Mouse (Mus musculus): Measurements from ENCODE around the gene Fam161a. TPM values are rescaled to one million over a fixed set of nuclear protein-coding genes. Genes with fewer than 3 reads are reported as not detected.

Gene Fam161a
- total RNA-seq, 2 experiments from 2014 or later, result 0.62 to 0.71 TPM

DNA sequence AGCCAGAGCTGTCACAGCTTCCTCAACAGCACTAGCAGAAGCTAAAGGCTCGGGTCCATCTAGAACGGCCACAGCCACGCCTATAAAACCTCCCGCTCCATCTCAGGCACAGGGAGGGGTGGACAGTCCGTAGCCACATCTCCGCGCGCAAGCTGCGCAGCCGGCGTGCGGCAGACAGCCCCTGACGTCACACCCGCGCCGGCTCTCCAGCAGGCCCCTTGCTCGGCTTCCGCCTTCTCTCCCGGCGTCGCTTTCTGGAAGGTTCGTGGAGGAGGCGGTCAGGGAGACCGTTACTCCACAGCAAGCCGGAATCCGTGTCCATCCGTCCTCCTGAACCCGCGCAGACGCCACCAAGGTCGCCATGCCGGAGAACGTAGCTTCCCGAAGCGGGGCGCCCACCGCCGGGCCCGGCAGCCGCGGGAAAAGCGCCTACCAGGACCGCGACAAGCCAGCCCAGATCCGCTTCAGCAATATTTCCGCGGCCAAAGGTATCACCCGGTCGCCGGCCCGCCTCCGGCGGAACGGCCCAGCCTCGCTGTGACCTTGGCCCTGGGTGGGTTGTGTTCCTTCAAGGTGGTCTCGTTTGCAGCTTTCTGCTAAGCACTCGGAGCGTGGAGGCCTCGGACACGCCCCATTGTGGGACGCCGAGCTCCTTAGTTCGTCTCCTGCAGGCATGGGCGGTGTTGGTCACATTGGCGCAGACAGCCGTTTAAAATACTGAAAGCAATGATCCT is 16.8 kb upstream of the Fam161a start, which contains the start of gene Cct4:
Gene Cct4, plus strand, starts transcription at position 127 of the 734 bp plus-strand sequence.
- ATAC-seq (replicated peaks; ENCODE audit: poor library complexity), result peak; percentile 94

DNA sequence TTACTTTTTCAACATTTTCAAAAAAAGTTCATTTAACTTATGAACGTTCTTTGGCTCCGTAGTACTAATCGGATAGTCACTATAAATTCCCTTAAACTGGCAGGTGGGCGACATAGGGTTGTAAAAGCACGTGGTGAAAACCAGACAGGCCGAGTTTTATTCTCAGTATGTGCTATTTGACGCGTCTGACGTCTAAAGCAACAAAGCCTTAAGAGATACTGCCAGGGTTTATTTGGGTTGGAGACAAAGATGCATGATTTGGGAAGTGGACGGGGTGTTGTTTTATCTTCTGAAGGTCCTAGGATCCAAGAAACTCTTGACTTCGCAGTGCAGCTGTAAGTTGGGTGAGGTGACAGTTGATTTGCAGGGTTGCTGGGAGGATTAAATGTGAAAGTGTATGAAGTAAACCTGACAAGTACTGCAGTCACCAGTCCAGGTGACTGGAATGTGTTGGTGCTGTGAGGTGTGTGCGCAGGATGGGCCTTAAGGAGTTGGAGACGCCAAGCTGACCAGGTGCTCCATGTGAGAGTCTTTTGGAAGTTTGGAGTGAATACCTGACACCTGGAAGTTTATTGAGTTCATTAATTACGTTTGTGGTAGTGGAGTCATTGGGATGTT is 16.0 kb upstream of the Fam161a start:
- no peak for ATAC-seq (replicated peaks; ENCODE audit: poor library complexity)

DNA sequence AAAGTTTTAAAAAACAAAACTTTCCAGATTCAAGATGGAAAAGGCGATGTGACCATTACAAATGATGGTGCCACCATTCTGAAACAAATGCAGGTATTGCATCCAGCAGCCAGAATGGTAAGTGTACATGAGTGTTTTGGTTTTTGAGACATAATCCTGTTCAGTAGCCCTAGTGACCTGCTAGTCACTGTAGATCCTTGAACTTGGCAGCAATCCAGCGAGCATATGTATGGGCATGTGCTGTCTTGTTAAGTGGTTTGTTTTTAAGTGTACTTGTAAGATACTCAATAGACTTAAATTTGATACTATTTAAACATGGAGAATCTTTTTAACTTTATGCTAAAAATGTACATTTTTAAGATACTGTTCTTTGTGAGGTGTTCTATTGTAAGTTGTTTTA is 13.1 kb upstream of the Fam161a start:
- ATAC-seq (replicated peaks; ENCODE audit: poor library complexity), result no peak

DNA sequence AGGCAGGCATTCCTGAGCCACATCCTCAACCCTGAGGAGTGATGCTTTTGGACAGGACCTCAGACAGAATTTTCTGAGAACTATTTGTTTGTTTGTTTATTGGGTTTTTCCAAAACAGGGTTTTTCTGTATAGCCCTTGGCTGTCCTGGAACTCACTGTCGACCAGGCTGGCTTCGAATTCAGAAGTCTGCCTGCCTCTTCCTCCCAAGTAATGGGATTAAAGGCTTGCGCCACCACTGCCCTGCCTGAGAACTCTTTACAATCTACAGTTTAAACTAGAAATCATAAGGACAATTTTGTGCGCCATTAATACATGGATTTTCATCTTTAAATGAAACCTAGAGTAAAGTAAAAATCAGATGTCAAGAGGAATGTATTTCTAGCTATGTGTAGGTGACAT is 11.9 kb upstream of the Fam161a start:
- no peak for ATAC-seq (replicated peaks; ENCODE audit: poor library complexity)

DNA sequence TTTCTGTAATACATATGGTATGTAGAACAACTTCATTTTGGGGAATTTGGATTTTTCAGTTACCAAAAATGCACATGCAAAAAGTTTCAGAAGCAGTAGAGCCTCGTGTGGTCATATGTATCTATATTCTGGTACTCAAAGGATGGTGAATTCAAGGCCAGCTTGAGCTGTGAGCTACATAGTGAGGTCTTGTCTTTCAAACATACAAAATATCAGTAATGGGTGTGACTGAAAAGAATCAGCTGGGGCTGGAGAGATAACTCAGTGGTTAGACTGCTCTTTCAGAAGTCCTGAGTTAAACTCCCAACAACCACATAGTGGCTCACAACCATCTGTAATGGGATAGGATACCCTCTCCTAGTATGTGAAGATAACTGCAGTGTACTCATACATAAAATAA is 9.0 kb upstream of the Fam161a start:
- ATAC-seq (replicated peaks; ENCODE audit: poor library complexity), result peak; percentile 78

DNA sequence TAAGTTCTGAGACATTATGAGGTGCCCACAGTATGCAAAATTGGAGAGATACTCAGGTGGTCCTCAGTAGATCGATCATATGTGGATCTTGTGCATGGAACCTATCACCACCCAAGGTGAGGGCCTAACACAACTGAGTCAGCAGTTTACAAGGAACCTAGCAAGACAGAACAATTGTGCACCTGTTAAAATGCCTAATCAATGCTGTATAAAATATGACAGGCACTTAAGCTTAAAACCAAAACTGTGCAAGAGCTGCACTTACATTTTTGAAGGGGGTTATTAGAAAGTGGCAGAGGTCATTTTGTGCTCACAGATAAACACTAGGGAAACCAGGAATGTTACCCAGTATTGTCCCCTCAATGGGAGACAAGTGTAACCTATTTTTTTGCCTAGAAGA is 2.1 kb upstream of the Fam161a start:
- ATAC-seq (replicated peaks; ENCODE audit: poor library complexity), result no peak

DNA sequence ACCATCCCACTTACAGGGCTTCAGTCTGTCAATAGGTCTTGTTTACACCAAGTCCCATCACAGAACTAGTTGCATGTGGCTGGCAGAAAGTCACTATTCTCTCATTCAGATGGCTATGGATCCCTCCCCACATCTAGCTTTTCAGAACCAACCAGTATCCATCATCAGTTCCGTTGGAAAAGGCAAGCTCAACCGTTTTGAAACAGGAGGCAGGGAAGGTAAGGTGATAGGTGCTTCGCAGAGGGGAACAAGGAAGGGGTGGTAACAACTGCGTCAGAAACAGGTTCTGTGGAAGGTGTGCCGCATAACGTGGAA is 208 bp upstream of the Fam161a start:
- no peak; the same call in 1 of the 2 replicates for ATAC-seq (replicated peaks; ENCODE audit: poor library complexity)

DNA sequence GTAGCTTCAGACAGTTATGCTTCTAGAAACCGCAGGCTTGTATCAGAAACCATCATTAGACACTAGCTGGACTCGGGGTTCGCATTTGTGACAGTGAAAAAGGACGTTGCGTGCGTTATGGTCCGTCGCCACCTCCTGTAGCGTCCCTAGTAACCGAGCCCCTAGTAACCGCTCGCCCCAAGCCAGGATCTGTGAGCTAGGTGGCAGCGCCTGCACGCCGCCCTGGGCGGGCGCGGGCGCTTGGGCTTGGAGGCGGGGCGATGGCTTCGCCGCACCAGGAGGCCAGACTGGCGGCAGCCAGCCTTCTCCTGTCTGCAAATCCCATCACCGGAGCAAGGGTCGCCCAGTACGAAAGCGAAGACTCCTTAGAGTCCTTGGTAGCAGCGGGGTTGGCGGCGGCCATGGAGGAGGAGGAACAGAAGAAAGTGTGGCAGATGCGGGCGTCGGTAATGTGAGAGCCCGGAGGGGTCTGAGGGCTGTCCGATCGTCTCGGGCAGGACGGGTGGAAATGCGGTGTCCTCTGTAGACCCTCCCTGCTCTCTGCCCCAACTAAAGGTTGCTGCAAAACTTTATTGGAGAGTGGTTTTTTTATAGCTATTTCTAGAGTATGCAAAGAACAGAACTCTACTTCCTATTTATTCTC is 971 bp downstream of the Fam161a start:
- peak; percentile 79 for ATAC-seq (replicated peaks; ENCODE audit: poor library complexity)

DNA sequence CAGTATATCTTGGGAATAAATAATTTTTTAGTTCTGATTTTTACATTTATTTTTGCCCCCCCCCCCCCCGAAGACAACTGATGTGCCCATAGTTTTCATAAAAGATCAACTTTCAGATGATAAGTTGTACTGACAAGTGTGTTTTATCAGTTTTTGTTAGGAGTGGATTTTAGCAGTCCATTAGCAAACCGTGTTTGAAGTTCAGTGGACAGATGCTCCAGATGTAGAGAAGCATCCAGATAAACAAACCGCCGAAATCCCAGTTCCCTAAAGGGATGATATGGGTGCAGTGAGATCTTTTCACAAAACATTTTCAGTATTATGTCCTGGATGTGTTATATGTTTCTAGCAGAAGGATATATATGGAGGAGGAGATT is 1.5 kb downstream of the Fam161a start:
- no peak for ATAC-seq (replicated peaks; ENCODE audit: poor library complexity)

DNA sequence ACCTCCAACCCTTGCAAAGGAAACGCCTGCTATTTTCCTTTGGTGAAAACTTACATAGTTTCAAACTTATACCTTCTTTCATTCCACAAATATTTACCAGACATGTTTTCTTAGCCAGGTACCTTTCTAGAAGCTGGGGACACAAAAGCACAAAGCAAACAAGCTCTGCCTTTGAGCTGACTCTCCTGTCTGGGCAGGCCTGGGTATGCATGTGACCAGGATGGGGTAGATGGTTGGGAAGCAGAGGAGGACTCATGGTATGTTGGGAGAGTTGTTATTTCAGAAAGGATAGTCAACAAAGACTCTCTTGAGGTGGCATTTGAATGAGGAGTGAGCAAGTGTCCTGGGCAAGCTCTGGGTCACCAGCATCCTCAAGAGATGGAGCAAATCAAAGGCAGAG is 5.8 kb downstream of the Fam161a start:
- ATAC-seq (replicated peaks; ENCODE audit: poor library complexity), result no peak

DNA sequence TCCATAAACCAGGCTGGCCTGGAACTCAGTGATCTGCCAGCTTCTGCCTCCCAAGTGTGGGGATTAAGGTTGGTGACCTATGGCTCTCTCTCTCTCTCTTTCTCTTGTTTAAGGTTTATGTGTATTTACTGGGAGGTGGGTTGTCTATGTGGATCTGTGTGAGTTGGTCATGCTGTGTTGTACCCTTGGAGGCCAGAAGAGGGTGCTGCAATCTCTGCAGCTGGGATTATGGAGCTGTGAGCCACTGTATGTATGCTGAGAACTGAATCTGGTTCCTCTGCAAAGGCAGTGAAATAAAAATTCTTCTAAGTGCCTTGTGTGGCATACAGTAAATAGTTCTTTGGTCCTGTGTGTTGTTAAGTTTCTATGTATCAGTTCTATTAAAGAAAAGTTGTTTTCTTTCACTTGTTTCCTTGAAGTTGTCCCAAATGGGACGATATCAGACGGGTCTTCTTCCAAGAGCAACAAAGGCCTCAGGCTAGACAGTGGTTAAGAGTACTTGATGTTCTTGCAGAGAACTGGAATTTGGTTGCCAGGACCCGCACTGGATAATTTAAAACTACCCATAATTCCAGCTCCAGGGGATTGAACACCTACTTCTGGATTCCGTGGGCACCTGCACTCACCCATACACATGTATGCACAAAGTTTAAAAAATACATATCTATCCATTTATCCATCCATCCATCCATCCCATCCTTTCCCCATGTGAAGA is 6.4 kb downstream of the Fam161a start:
- ATAC-seq (replicated peaks; ENCODE audit: poor library complexity), result peak; percentile 97

DNA sequence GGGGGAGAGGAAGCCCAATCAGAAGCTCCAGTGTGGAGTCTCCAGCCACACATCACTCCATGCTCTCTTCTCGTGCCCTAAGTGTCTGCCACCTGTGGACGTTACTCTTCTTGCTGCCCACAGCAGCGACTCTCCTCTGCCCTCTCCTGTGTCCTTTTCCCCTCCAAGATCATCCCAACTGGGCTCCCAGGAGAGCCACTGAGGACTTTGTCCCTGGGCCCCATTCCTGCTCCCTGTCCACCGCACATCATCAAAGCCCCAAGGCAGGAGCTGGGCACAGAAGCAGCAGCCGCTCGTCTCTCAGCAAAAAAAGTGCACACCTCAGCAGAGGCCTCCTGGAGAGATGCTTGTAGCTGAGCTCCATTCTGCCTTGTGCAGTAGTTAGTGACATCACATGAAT is 7.7 kb downstream of the Fam161a start:
- ATAC-seq (replicated peaks; ENCODE audit: poor library complexity), result no peak

DNA sequence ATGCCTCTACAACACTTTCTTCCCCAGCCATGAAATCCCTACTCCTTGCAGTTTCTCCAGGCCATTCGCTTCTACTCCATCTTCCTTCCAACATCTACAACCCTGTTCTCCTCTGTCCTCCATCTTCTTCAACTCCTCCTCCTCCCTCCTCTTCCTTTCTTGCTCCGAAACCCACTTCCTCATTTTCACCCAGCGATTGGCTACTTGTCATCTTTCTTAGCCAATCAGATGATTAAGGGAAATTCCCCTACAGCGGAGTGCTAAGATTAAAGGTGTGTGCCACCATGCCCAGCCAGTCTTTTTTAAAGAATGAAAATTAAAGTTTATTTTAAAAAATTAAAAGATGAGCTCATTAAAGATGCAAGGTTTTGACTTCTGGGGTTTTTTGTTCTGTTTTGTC is 10.6 kb downstream of the Fam161a start:
- 0 out of 2 replicates have a peak, but pooled peaks have one; percentile 20 for ATAC-seq (replicated peaks; ENCODE audit: poor library complexity)

DNA sequence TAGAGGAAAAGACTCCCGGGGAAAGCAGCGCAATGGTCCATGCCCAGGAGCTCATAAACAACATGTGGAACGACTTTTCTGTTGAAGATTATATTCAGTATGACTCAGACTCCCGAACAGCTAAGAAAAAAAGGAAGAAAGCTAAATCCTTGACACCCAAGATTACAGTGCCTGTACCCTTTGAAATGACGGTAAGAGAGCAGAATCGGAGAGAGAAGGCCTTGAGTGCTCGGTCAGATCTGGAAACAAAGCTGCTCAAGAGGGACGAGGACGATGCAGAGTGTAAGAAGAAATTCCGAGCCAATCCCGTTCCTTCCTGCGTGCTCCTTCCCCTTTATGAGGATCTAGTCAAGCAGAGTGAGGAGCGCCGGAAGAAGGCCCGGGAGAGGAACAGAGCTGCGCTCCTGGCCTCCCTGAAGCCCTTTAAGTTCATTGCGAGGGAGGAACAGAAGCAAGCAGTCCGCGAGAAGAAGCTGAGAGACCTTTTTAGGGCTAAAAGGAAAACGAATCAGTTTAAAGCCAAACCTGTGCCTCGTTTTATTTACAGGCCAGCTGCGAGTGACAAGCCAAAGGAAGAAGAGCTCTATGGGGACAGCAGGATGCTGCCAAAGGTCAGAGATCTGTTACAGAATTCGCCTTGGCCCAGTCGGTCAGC is 12.9 kb downstream of the Fam161a start:
- ATAC-seq (replicated peaks; ENCODE audit: poor library complexity), result no peak

DNA sequence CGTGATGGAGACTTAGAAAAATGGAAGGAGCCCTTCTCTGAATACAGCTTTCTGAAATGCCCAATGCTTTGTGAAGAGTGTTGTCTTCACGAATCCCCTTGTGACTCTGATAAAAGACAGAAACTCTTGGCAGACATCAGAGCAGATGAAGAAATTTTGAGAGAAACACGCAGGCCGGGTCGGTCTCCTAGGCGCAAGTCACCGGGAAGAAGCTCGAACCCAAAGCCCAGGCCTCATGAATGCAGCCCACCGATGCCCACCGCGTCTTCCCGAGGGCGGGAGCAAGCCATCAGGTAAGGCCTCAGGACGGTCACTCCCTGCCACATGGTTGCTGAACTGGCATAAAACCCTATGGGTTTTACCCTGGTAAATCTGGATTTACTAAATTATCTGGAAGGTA is 13.5 kb downstream of the Fam161a start:
- no peak for ATAC-seq (replicated peaks; ENCODE audit: poor library complexity)

DNA sequence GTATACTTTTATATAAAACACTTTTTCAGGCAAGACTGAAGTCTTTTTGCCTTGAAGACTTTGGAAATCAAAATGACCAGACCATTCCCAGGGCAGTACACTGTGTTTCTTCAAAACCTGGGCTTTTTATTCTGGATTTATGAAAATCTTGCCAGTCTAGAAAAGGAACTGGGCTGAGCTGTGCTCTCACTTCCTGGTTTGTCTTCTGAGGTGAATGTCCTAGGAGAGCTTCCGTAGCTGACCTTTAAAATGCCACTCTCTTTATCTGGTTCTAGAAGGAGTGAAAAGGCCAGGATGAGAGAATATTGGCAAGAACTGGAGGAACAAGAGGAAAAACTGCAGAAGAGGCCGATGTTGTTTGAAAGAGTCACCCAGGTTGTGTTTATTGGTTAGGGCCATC is 15.8 kb downstream of the Fam161a start:
- ATAC-seq (replicated peaks; ENCODE audit: poor library complexity), result no peak

DNA sequence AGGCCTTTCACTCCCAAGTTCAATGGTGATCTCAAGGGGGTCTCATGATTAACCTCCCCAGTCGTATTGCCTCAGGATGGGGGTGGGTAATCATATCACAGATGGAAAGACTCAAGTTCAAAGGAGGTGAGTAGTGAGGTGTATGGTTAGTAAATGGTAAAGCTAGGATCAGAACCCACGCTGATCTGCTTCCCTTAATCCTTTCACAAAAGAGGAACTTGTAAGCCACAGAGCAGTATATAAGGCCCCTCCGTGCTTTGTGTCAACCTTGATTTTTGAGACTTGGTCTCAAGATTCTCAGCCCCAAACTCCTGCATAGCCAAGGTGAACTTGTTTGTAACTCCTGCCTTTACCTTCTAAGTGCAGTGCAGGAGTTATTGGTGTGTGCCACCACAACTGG is 16.8 kb downstream of the Fam161a start:
- peak; percentile 60; the same call in 1 of the 2 replicates for ATAC-seq (replicated peaks; ENCODE audit: poor library complexity)

DNA sequence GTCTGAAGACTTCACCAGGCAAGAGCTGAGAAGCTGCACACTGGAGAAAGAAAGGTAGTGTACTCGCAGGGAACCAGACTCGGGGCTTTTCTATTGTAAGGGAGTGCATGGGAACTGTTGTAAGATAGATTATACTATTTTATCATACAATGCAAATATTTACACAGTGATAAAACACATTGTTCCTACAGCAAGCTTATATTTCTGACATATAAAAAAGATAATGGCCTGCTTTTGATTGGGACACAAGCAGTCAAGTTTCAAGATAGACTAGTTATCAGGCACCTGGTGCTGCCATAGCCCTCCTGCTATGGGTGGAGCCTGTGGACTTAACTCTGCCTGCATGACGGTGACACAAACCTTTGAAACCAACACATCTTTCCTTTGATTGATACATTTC is 21.6 kb downstream of the Fam161a start:
- peak; percentile 58 for ATAC-seq (replicated peaks; ENCODE audit: poor library complexity)

DNA sequence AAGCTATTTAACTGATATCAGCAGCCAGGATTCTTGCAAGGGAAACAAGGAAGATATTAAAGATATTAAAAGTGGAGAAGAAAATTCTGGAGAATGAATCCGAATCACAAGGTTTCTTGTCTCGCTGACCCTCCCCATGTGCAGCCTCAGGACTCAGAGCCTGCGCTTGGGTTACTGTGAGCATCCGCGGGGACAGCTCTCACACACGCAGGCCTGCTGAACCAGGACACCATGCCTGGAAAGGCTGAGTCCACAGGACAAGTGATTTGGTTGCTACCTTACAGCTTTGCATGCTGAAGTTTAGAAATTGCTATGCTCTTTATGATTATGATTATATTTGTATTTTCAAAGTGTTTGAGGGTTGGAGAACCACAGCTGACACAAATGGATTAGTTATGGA is 22.1 kb downstream of the Fam161a start:
- no peak for ATAC-seq (replicated peaks; ENCODE audit: poor library complexity)

DNA sequence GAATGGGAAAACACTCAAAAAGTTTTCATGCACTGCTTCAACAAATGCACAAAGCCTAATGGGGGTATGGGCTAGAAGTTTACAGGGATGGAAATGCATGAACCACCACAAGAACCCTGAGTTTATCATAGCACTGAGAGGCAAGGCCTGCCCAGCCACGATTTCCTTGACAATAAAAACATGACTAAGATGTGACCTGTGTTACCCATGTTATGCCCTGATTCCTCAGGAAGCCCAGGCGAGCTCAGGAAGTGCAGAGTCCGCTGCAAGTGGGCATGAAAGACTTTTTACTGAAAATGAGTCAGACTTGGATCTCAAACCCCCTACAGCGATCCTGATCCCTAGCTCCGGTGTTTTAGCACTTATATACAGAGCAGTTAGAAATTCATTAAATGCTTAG is 39.9 kb downstream of the Fam161a start:
- no peak for ATAC-seq (replicated peaks; ENCODE audit: poor library complexity)

Data from megakaryocyte progenitor cell, adult 5-6 weeks (primary cell).